Mouse (Mus musculus) spleen, postnatal 36 days (tissue): Measurements from ENCODE around the gene Gnpat.
"Not testable (repeated sequence)": the region's sequence is repeated elsewhere in the genome, so short reads cannot be mapped to it uniquely, and the experiment has no call there.

Experiments
- DNase-seq, 2 experiments: peaks; one replicate each; pipeline ENCODE4 v3.0.0; 2022; ENCODE audit warnings: low spot score in 2 of 2, mixed read lengths in 1 of 2

Gene Gnpat

GRCm38 (mm10) chr8:124842929-124843328, 19.9 kb upstream of the Gnpat start:
- not testable (repeated sequence) for DNase-seq

- no peak for DNase-seq
Observed at GRCm38 (mm10) chr8:124845131-124845530, 17.7 kb upstream of the Gnpat start.

GRCm38 (mm10) chr8:124845573-124845972, 17.3 kb upstream of the Gnpat start:
- no peak for DNase-seq

- no peak for DNase-seq
Observed at GRCm38 (mm10) chr8:124853511-124853910, 9.3 kb upstream of the Gnpat start.

- DNase-seq, result peak; percentile 24 to 29
Observed at GRCm38 (mm10) chr8:124859466-124859865, 3.4 kb upstream of the Gnpat start.

GRCm38 (mm10) chr8:124860188-124860587, 2.6 kb upstream of the Gnpat start:
- no peak for DNase-seq

- no peak for DNase-seq
Observed at GRCm38 (mm10) chr8:124863163-124863677, 387 bp downstream of the Gnpat start.

- DNase-seq, result peak; percentile 25 to 53
Observed at GRCm38 (mm10) chr8:124863729-124864128, 896 bp downstream of the Gnpat start.

- peak in 1 of 2 experiments; percentile 11 for DNase-seq
Observed at GRCm38 (mm10) chr8:124866669-124867068, 3.8 kb downstream of the Gnpat start.

GRCm38 (mm10) chr8:124867126-124867525, 4.3 kb downstream of the Gnpat start:
- DNase-seq, result no peak

- DNase-seq, result no peak
Observed at GRCm38 (mm10) chr8:124869708-124870107, 6.9 kb downstream of the Gnpat start.

- DNase-seq, result no peak
Observed at GRCm38 (mm10) chr8:124871474-124871873, 8.6 kb downstream of the Gnpat start.

- DNase-seq, result no peak
Observed at GRCm38 (mm10) chr8:124872081-124872480, 9.2 kb downstream of the Gnpat start.

- DNase-seq, result no peak
Observed at GRCm38 (mm10) chr8:124872690-124873089, 9.9 kb downstream of the Gnpat start.

GRCm38 (mm10) chr8:124878141-124878540, 15.3 kb downstream of the Gnpat start:
- no peak for DNase-seq

GRCm38 (mm10) chr8:124878946-124879526, 16.2 kb downstream of the Gnpat start:
- peak in 1 of 2 experiments; percentile 13 for DNase-seq

GRCm38 (mm10) chr8:124888385-124888784, 25.6 kb downstream of the Gnpat start:
- DNase-seq, result no peak

- no peak for DNase-seq
Observed at GRCm38 (mm10) chr8:124892596-124892995, 29.8 kb downstream of the Gnpat start.

- DNase-seq, result no peak
Observed at GRCm38 (mm10) chr8:124896010-124896631, 33.3 kb downstream of the Gnpat start.

GRCm38 (mm10) chr8:124896632-124897385, 34.0 kb downstream of the Gnpat start:
- DNase-seq, result peak; percentile 56 to 64

- DNase-seq, result peak; percentile 96
Observed at GRCm38 (mm10) chr8:124897386-124898250, 34.8 kb downstream of the Gnpat start, which contains the start of the genes Exoc8 and Sprtn. Exoc8 (minus strand) TSS chr8:124897705. Sprtn (plus strand) TSS chr8:124897886.
